Mouse (Mus musculus) liver, embryonic 14.5 days (tissue): ENCODE results near the gene Mpl.

ENCODE experiments used
- CTCF ChIP-seq: IDR thresholded peaks from 2 replicates; pipeline ENCODE4 v1.5.1; 2016; ENCODE audit warnings: antibody characterized with exemption, low read depth, control low read depth
- EP300 ChIP-seq: IDR thresholded peaks from 2 replicates; pipeline ENCODE4 v1.6.1; 2016; ENCODE audit warnings: antibody characterized with exemption, low read depth

- TF ChIP-seq CTCF (no peak), EP300 (peak; percentile 90)
Measured at GRCm38 (mm10) chr4:118424541-118425160, 32.7 kb downstream of the Mpl start.
